Mouse (Mus musculus) layer of hippocampus, adult 8-10 months (tissue): ENCODE results near the gene Cdrt4. TPM values are rescaled to one million over a fixed set of nuclear protein-coding genes. Genes with fewer than 3 reads are reported as not detected.

Experiments
- DNase-seq, 2 experiments: peaks; one replicate each; pipeline ENCODE4 v3.0.0; 2022; ENCODE audit warnings: low spot score in 2 of 2
- total RNA-seq, 4 experiments: library from RNA; stranded (reverse); gene quantifications; 2 replicates each; pipeline ENCODE4 v1.2.4; 2022

Cdrt4 gene
- total RNA-seq, 4 experiments from 2014 or later: 0.66 TPM; not detected in 3

GRCm38 (mm10) chr11:62995755-62996521, 44.9 kb downstream of the Cdrt4 start:
- no peak for DNase-seq

GRCm38 (mm10) chr11:62996522-62996898, 45.5 kb downstream of the Cdrt4 start:
- DNase-seq: no peak

- DNase-seq: no peak
Measured at GRCm38 (mm10) chr11:62997039-62997717, 46.2 kb downstream of the Cdrt4 start.

GRCm38 (mm10) chr11:62997718-62998281, 46.8 kb downstream of the Cdrt4 start:
- peak; percentile 19 to 21 for DNase-seq

- DNase-seq: no peak
Measured at GRCm38 (mm10) chr11:63000126-63000525, 49.1 kb downstream of the Cdrt4 start.

GRCm38 (mm10) chr11:63004617-63005016, 53.6 kb downstream of the Cdrt4 start:
- DNase-seq: no peak

GRCm38 (mm10) chr11:63007376-63007775, 56.4 kb downstream of the Cdrt4 start:
- DNase-seq: no peak

GRCm38 (mm10) chr11:63008004-63008403, 57.0 kb downstream of the Cdrt4 start:
- DNase-seq: no peak

- no peak for DNase-seq
Measured at GRCm38 (mm10) chr11:63009761-63010160, 58.8 kb downstream of the Cdrt4 start.

GRCm38 (mm10) chr11:63017327-63018082, 66.5 kb downstream of the Cdrt4 start:
- no peak for DNase-seq

- DNase-seq: no peak
Measured at GRCm38 (mm10) chr11:63018083-63018622, 67.2 kb downstream of the Cdrt4 start.

GRCm38 (mm10) chr11:63020633-63021032, 69.6 kb downstream of the Cdrt4 start:
- DNase-seq: no peak

GRCm38 (mm10) chr11:63021141-63021806, 70.3 kb downstream of the Cdrt4 start:
- no peak for DNase-seq

GRCm38 (mm10) chr11:63023461-63023860, 72.5 kb downstream of the Cdrt4 start:
- no peak for DNase-seq

GRCm38 (mm10) chr11:63024136-63024535, 73.1 kb downstream of the Cdrt4 start:
- DNase-seq: no peak

GRCm38 (mm10) chr11:63025476-63025875, 74.5 kb downstream of the Cdrt4 start:
- DNase-seq: peak in 1 of 2 experiments; percentile 24

- DNase-seq: peak in 1 of 2 experiments; percentile 58
Measured at GRCm38 (mm10) chr11:63026651-63027141, 75.7 kb downstream of the Cdrt4 start.

GRCm38 (mm10) chr11:63028131-63028530, 77.1 kb downstream of the Cdrt4 start:
- DNase-seq: no peak

GRCm38 (mm10) chr11:63029148-63029714, 78.2 kb downstream of the Cdrt4 start:
- no peak for DNase-seq

GRCm38 (mm10) chr11:63029721-63030120, 78.7 kb downstream of the Cdrt4 start:
- DNase-seq: no peak
